Mouse (Mus musculus) gastrocnemius, adult 18-20 months (tissue): ENCODE measurements at regions not wholly inside any gene's neighbourhood (a gene's known extent, or its start where the extent isn't known, plus 50 kb on each side); places are given as distances from the start of the nearest gene placed in this dataset.
"Not testable (repeated sequence)": the region's sequence is repeated elsewhere in the genome, so short reads cannot be mapped to it uniquely, and the experiment has no call there.

ENCODE experiments used
- DNase-seq: peaks from one replicate; pipeline ENCODE4 v3.0.0; 2021; ENCODE audit warnings: low spot score

- DNase-seq = no peak
These were observed 55.3 kb downstream of the Adra2a start for GRCm38 (mm10) chr19:54099292-54099691.

GRCm38 (mm10) chr19:54099769-54100168, 55.8 kb downstream of the Adra2a start:
- no peak for DNase-seq

- DNase-seq = no peak
These were observed 62.6 kb downstream of the Adra2a start for GRCm38 (mm10) chr19:54106571-54106970.

- DNase-seq = peak; percentile 3
These were observed 63.3 kb downstream of the Adra2a start for GRCm38 (mm10) chr19:54107103-54107821.

- DNase-seq = no peak
These were observed 66.1 kb downstream of the Adra2a start for GRCm38 (mm10) chr19:54110080-54110479.

GRCm38 (mm10) chr19:54112691-54113090, 68.7 kb downstream of the Adra2a start:
- DNase-seq = no peak

GRCm38 (mm10) chr19:54113421-54113820, 69.5 kb downstream of the Adra2a start:
- DNase-seq = no peak

GRCm38 (mm10) chr19:54114588-54115317, 70.8 kb downstream of the Adra2a start:
- peak; percentile 56 for DNase-seq

GRCm38 (mm10) chr19:54115335-54115734, 71.4 kb downstream of the Adra2a start:
- DNase-seq = no peak

- no peak for DNase-seq
These were observed 72.9 kb downstream of the Adra2a start for GRCm38 (mm10) chr19:54116829-54117228.

- no peak for DNase-seq
These were observed 73.7 kb downstream of the Adra2a start for GRCm38 (mm10) chr19:54117676-54118075.

GRCm38 (mm10) chr19:54123586-54123985, 79.6 kb downstream of the Adra2a start:
- DNase-seq = no peak

GRCm38 (mm10) chr19:54151766-54152165, 107.8 kb downstream of the Adra2a start:
- not testable (repeated sequence) for DNase-seq

GRCm38 (mm10) chr19:54154400-54154799, 110.4 kb downstream of the Adra2a start:
- DNase-seq = no peak

- DNase-seq = no peak
These were observed 126.4 kb downstream of the Adra2a start for GRCm38 (mm10) chr19:54170361-54170760.

- no peak for DNase-seq
These were observed 130.4 kb downstream of the Adra2a start for GRCm38 (mm10) chr19:54174090-54175055.

- no peak for DNase-seq
These were observed 131.8 kb downstream of the Adra2a start for GRCm38 (mm10) chr19:54175766-54176165.

GRCm38 (mm10) chr19:54177491-54177890, 133.5 kb downstream of the Adra2a start:
- no peak for DNase-seq

- no peak for DNase-seq
These were observed 156.5 kb downstream of the Adra2a start for GRCm38 (mm10) chr19:54200407-54200806.

- DNase-seq = no peak
These were observed 158.5 kb downstream of the Adra2a start for GRCm38 (mm10) chr19:54202456-54202855.

GRCm38 (mm10) chr19:54206819-54207218, 162.9 kb downstream of the Adra2a start:
- DNase-seq = no peak

- no peak for DNase-seq
These were observed 168.2 kb downstream of the Adra2a start for GRCm38 (mm10) chr19:54212169-54212568.
